In the genomic region with DNA sequence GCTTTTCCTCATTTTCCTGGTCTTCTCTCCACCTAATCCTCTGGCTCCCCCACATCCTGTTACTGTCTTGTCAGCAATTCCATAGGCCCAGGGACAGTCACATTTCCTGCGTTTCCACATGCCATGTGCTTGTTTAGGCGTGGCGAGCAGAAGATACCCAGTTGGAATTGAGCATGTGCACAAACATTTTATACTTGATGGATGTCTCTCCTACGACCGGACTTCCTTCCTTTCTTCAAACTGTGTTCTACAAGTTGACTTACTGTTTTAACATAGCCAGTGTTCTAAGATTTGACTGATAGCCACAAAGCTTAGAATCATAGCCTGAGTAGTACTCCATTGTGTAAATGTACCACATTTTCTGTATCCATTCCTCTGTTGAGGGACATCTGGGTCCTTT, we compare ENCODE assay signal across 18 mouse cellular contexts.
"Had no signal": no experiment of that assay in that cellular context is flagged by ENCODE, and none has a peak within 500 bp of the region (broad histone marks: within the 10 kb centered on the region; RNA-seq: fewer than 3 reads in every experiment).

No protein-coding gene starts in this region.

- H3K9me3 ChIP-seq: intestine, embryonic 15.5 days; kidney, embryonic 15.5 days; limb, embryonic 10.5 days; limb, embryonic 13.5 days; liver, embryonic 12.5 days; liver, embryonic 15.5 days; lung, embryonic 15.5 days had no signal

- H3K4me1 ChIP-seq: intestine, embryonic 15.5 days; kidney, embryonic 15.5 days; limb, embryonic 10.5 days; limb, embryonic 13.5 days; liver, embryonic 12.5 days; liver, embryonic 15.5 days; lung, embryonic 15.5 days had no signal

- H3K27me3 ChIP-seq: intestine, embryonic 15.5 days; liver, embryonic 12.5 days; liver, embryonic 15.5 days; lung, embryonic 15.5 days had no signal

- H3K36me3 ChIP-seq: intestine, embryonic 15.5 days; kidney, embryonic 15.5 days; limb, embryonic 10.5 days; limb, embryonic 13.5 days; liver, embryonic 12.5 days; liver, embryonic 15.5 days; lung, embryonic 15.5 days had no signal

- ATAC-seq: intestine, embryonic 15.5 days; liver, embryonic 12.5 days had no signal

- H3K27ac ChIP-seq: intestine, embryonic 15.5 days; kidney, embryonic 15.5 days; layer of hippocampus, adult 2 months; limb, embryonic 10.5 days; limb, embryonic 13.5 days; liver, embryonic 12.5 days; liver, embryonic 15.5 days; lung, embryonic 15.5 days had no signal

- DNase-seq: kidney, adult 11 months; kidney, adult 8-10 months; kidney, postnatal 25 days; layer of hippocampus, adult 9-11 months; liver; midbrain, embryonic 14.5 days; thymus, adult 18-20 months; thymus, postnatal 14 days; thymus, postnatal 4 days had no signal

- H3K4me2 ChIP-seq: intestine, embryonic 15.5 days; kidney, embryonic 15.5 days; limb, embryonic 13.5 days; liver, embryonic 12.5 days; liver, embryonic 15.5 days; lung, embryonic 15.5 days; midbrain, embryonic 11.5 days had no signal

- H3K9ac ChIP-seq: intestine, embryonic 15.5 days; kidney, embryonic 15.5 days; limb, embryonic 13.5 days; liver, embryonic 12.5 days; liver, embryonic 15.5 days; lung, embryonic 15.5 days had no signal

- H3K4me3 ChIP-seq: intestine, embryonic 15.5 days; kidney, embryonic 15.5 days; layer of hippocampus, adult 2 months; limb, embryonic 10.5 days; limb, embryonic 13.5 days; liver, embryonic 12.5 days; liver, embryonic 15.5 days; lung, embryonic 15.5 days had no signal
